Mouse (Mus musculus): ENCODE results near the gene Ptrh2.

DNA sequence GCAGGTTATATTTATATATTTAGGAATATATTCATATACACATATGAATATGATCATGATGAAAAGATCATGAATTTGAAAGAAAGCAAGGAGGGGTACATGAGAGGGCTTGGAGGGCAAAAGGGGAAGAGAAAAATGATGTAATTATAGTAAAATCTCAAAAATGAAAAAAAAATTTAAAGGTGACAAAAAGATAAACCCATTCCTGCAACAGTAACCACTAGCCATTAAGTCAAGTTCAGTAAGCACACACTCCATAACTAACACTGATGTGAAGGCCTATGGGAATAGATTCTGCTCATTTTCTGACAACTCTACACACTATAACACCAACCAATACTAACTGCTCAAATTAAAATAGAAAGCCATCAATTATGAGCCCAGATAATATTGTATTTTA is 41.8 kb downstream of the Ptrh2 start:
- no peak for TF ChIP-seq CTCF (conservative IDR thresholded peaks at IDR 0.05; ENCODE audit: insufficient read depth, insufficient read length, low read depth, low read length)
- TF ChIP-seq POLR2A (IDR thresholded peaks at IDR 0.05; ENCODE audit: low read depth, low read length) = no peak

Measured in kidney, adult 2 months (tissue).